Mouse (Mus musculus): ENCODE results near the gene Mfap2.

Gene Mfap2

GRCm38 (mm10) chr4:140982808-140983207 lies 27.4 kb upstream of the Mfap2 start:
- TF ChIP-seq GATA4 (IDR thresholded peaks at IDR 0.05; ENCODE audit: insufficient replicate concordance, low read length) = no peak

DNA sequence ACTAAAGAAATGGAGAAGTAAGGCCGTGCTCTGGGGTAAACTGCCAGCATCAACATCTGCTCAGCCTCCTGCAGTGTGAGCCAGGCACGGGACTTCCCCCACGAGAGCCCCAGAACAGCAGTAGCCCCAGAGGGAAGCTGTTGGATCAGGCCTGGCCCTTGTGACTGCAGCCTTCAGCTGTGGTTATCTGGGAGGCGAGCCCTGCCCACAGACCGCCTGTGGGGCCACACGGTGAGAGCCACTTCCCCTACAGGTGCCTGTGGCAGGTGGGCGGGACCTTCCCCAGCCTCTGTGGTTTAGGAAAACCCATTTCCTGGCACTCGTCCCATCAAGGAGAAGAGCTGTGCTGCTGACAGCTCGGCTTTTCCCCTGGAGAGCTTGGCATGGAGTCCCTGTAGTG lies 26.8 kb upstream of the Mfap2 start:
- no peak for TF ChIP-seq GATA4 (IDR thresholded peaks at IDR 0.05; ENCODE audit: insufficient replicate concordance, low read length)

- TF ChIP-seq GATA4 (IDR thresholded peaks at IDR 0.05; ENCODE audit: insufficient replicate concordance, low read length) = no peak
Measured at GRCm38 (mm10) chr4:140984544-140984943, 25.7 kb upstream of the Mfap2 start.

DNA sequence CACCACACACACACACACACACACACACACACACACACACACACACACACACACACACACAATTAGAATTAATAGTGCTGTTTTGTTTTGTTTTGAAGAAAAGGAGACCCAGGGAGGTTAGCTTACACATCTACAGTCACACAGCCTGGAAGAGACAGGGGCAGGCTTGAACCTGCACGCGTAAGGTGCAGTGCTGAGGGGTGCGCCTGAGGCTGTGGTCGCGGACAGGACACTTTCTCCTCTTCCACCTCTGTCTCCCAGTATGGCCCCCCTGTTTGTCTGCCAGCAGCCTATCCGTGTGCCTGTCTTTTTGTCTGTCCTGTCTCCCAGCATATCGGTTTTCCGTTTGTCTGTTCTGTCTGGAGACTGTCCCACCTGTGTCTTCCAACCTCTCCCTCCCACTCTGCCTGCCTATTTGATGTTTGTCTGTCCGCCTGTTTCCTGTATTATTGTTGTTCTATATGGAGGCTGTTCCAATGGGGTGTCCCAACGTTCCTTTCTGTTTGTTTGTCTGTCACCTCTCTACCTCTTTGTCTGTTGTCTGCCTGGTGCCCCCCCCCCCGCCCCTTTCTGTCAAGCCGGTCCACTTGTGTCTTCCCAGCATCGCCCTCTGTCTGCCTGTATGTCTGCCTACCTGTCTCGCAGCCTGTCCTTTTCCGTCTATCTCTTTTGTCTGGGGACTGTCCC lies 24.1 kb upstream of the Mfap2 start:
- no peak for TF ChIP-seq GATA4 (IDR thresholded peaks at IDR 0.05; ENCODE audit: insufficient replicate concordance, low read length)

- no peak for TF ChIP-seq GATA4 (IDR thresholded peaks at IDR 0.05; ENCODE audit: insufficient replicate concordance, low read length)
Measured at GRCm38 (mm10) chr4:140986711-140987395, 23.4 kb upstream of the Mfap2 start, which contains the start of gene Atp13a2. Atp13a2 (plus strand) TSS chr4:140986873.

GRCm38 (mm10) chr4:140987476-140987875 lies 22.7 kb upstream of the Mfap2 start:
- no peak for TF ChIP-seq GATA4 (IDR thresholded peaks at IDR 0.05; ENCODE audit: insufficient replicate concordance, low read length)

DNA sequence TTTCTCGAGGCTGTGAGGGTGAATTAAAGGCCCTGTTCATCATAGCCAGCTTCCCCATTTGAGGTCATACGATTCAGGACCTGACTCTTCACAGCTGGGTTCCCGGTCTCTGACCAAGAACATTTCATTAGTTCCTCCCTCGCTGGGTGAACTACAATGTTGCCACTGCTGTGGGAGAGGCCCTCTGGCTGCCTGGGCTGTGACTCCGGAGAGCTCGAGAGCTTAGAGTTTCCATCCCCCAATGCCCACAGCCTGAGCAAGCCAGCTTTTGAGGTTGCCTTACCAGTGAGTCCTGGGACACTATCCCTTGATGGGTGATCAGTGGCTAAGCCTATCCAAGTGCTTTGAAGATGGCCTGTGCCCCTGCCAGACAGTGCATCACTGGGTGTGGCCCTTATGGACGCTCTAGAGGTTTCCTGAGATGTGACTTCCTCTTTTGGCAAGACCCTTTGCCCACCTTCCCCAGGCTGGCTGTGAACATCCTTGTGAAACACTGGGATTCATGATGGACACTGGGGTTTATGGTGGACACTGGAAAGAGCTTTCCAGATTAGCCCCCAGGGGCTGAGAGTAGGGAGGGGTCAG lies 21.4 kb upstream of the Mfap2 start:
- no peak for TF ChIP-seq GATA4 (IDR thresholded peaks at IDR 0.05; ENCODE audit: insufficient replicate concordance, low read length)

DNA sequence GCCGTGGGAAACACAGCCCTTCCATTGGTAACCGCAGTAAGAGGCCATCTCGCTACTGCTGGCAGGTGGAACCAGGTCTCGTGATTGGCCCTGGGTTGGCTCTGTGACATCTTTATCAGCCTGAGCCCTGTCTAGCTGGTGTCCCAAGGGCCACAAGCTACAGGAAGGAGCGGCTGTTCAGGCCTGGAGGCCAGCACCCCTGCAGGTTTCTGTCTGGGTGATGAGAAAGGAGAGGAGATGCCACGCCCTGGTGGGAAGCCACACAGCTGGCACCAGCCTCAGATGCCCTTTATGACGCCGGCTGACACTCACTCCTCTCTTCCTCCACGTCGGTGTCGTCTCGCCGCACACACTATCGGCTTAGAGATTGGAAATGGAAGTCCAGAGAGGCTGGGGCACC lies 20.8 kb upstream of the Mfap2 start:
- TF ChIP-seq GATA4 (IDR thresholded peaks at IDR 0.05; ENCODE audit: insufficient replicate concordance, low read length) = no peak

DNA sequence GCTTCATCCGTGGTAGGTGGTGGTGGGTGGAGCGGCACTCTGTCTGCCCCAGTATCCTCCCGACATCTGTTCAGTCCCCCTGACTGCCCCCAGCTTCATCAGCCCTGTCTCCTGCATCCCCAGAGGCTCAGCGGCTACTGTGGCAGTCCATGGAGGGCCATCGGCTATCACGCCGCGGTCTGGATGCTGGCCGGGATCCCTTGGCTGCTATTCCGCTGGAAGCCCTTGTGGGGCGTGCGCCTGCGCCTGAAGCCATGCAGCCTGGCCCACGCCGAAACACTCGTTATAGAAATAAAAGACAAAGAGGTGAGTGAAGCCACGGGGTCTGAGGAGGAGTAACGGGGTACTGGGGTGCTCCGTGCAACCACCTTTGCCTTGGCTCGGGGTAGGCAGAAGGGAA lies 18.0 kb upstream of the Mfap2 start:
- no peak for TF ChIP-seq GATA4 (IDR thresholded peaks at IDR 0.05; ENCODE audit: insufficient replicate concordance, low read length)

GRCm38 (mm10) chr4:140993846-140994245 lies 16.4 kb upstream of the Mfap2 start:
- TF ChIP-seq GATA4 (IDR thresholded peaks at IDR 0.05; ENCODE audit: insufficient replicate concordance, low read length) = no peak

GRCm38 (mm10) chr4:140995811-140996210 lies 14.4 kb upstream of the Mfap2 start:
- no peak for TF ChIP-seq GATA4 (IDR thresholded peaks at IDR 0.05; ENCODE audit: insufficient replicate concordance, low read length)

DNA sequence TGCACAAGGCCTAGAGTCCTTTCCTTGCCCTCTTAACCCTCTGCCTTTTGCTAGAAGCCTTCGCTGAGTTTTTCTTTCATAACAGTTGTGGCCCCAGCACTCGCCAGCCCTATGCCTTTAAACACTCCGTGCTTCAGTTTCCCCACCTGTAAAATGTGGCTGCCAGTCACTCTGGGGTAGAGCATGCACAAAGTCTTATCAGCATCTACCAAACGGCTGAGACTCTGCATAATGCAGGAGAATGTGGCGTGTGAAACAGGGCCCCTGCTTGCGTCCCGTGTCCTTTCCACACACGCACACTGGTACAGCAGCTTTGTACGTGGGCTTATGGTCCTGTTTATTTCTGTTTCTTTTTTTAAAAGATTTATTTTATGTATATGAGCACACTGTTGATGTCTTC lies 13.4 kb upstream of the Mfap2 start:
- TF ChIP-seq GATA4 (IDR thresholded peaks at IDR 0.05; ENCODE audit: insufficient replicate concordance, low read length) = no peak

DNA sequence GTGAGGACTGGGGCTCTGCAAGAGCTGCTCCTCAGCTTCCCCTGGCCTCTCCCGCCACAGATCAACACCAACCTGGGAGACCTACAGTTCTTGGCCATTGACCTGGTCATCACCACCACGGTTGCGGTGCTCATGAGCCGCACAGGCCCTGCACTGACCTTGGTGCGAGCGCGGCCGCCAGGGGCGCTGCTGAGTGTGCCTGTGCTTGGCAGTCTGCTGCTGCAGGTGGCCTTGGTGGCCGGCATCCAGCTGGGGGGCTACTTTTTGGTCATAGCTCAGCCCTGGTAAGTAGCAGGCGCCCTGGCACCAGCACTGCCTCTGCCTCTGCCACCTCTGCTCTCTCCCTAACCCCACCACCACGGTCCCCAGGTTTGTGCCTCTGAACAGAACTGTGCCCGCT lies 4.2 kb upstream of the Mfap2 start:
- TF ChIP-seq GATA4 (IDR thresholded peaks at IDR 0.05; ENCODE audit: insufficient replicate concordance, low read length) = no peak

- TF ChIP-seq GATA4 (IDR thresholded peaks at IDR 0.05; ENCODE audit: insufficient replicate concordance, low read length) = no peak
Measured at GRCm38 (mm10) chr4:141008028-141008427, 2.2 kb upstream of the Mfap2 start.

- no peak for TF ChIP-seq GATA4 (IDR thresholded peaks at IDR 0.05; ENCODE audit: insufficient replicate concordance, low read length)
Measured at GRCm38 (mm10) chr4:141010526-141010925, 308 bp downstream of the Mfap2 start.

DNA sequence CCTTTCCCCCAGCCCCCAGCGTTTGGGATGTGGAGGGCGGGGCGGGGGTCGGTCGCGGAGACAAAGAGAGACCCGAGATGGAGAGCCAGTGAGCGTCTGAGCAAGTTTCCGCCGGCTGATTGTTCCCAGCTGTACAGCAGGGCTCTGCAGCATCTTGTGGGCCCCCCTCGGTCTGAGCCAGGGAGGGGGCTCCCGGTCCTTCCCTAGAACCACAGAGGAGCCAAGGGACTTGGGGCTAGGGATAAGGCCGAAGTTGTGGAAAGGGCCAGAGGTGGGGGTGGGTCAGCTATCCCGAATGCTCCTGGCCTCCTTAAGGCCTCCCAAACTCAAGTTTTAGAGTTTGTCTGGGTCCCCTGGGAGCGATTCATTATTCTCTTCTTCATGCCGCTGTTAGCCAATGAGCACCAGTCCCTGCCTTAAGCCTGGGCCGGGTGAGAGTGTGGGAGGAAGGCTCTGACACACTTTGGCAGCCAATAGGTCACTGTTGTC lies 767 bp downstream of the Mfap2 start:
- TF ChIP-seq GATA4 (IDR thresholded peaks at IDR 0.05; ENCODE audit: insufficient replicate concordance, low read length) = no peak
